Mouse (Mus musculus) MEL (cell line): ENCODE data around the gene Smim4. TPM values are rescaled to one million over a fixed set of nuclear protein-coding genes. Genes with fewer than 3 reads are reported as not detected.

Experiments
- DNase-seq: peaks from one replicate; pipeline ENCODE4 v3.0.0; 2011; ENCODE audit warnings: low read depth, low spot score
- H3K27ac ChIP-seq: 2 replicates; pipeline ENCODE4 v1.5.1; 2012; ENCODE audit warnings: low read depth, mild to moderate bottlenecking, control low read depth, low read length, moderate library complexity; ENCODE audit not compliant: control insufficient read depth
- H3K27me3 ChIP-seq, 2 experiments: fragments of 150-350 bp in 1 of 2; sonication (generic) in 1 of 2; 2 replicates each; pipeline ENCODE4 v1.6.1; 2012; ENCODE audit warnings: low read length in 2 of 2, mild to moderate bottlenecking in 2 of 2, improper control_type of control experiment in 1 of 2, moderate library complexity in 1 of 2; ENCODE audit not compliant: insufficient read depth in 2 of 2, control insufficient read depth in 1 of 2
- H3K36me3 ChIP-seq, 2 experiments: 2 replicates each; pipeline ENCODE4 v1.6.1; 2012 to 2014; ENCODE audit warnings: low read length in 2 of 2, improper control_type of control experiment in 1 of 2, inconsistent platforms in 1 of 2, mild to moderate bottlenecking in 1 of 2; ENCODE audit not compliant: insufficient read depth in 2 of 2, control insufficient read depth in 1 of 2
- H3K4me1 ChIP-seq, 2 experiments: fragments of 150-350 bp in 1 of 2; sonication (generic) in 1 of 2; 2 replicates each; pipeline ENCODE4 v1.6.1; 2012; ENCODE audit warnings: low read length in 2 of 2, improper control_type of control experiment in 1 of 2, mild to moderate bottlenecking in 1 of 2; ENCODE audit not compliant: insufficient read depth in 2 of 2, control insufficient read depth in 1 of 2
- H3K4me3 ChIP-seq, 2 experiments: fragments of 150-350 bp in 1 of 2; sonication (generic) in 1 of 2; 2 replicates each; pipeline ENCODE4 v1.5.1; 2012; ENCODE audit warnings: low read depth in 2 of 2, low read length in 2 of 2, mild to moderate bottlenecking in 2 of 2, moderate library complexity in 2 of 2, control low read depth in 1 of 2, improper control_type of control experiment in 1 of 2; ENCODE audit not compliant: control insufficient read depth in 1 of 2, insufficient read depth in 1 of 2
- H3K79me2 ChIP-seq: 2 replicates; pipeline ENCODE4 v1.6.1; 2012; ENCODE audit warnings: mild to moderate bottlenecking, low read length, moderate library complexity; ENCODE audit not compliant: control insufficient read depth, poor library complexity, insufficient read depth
- H3K9ac ChIP-seq: 2 replicates; pipeline ENCODE4 v1.6.1; 2012; ENCODE audit warnings: low read depth, mild to moderate bottlenecking, control low read depth, low read length, moderate library complexity; ENCODE audit not compliant: control insufficient read depth, poor library complexity, severe bottlenecking
- H3K9me3 ChIP-seq: fragments of 150-350 bp; sonication (generic); replicated peaks from 2 replicates; pipeline ENCODE4 v1.6.1; 2012; ENCODE audit warnings: mild to moderate bottlenecking, low read length, improper control_type of control experiment, moderate library complexity; ENCODE audit not compliant: insufficient read depth
- BHLHE40 ChIP-seq: IDR thresholded peaks from 2 replicates; pipeline ENCODE4 v1.6.1; 2012; ENCODE audit warnings: low read depth, mild to moderate bottlenecking, inconsistent platforms, low read length, improper control_type of control experiment, borderline replicate concordance
- CHD2 ChIP-seq: IDR thresholded peaks from 2 replicates; pipeline ENCODE4 v1.6.1; 2011; ENCODE audit warnings: low read length, improper control_type of control experiment
- E2F4 ChIP-seq: IDR thresholded peaks from 2 replicates; pipeline ENCODE4 v1.6.1; 2011; ENCODE audit warnings: low read depth, low read length, improper control_type of control experiment, borderline replicate concordance
- ELF1 ChIP-seq: IDR thresholded peaks from 2 replicates; pipeline ENCODE4 v1.6.1; 2014; ENCODE audit warnings: low read depth, mild to moderate bottlenecking, inconsistent platforms, low read length, improper control_type of control experiment, moderate library complexity
- EP300 ChIP-seq, 2 experiments: IDR thresholded peaks; 2 replicates each; pipeline ENCODE4 v1.6.1; 2011; ENCODE audit warnings: improper control_type of control experiment in 2 of 2, low read length in 2 of 2, low read depth in 1 of 2, mild to moderate bottlenecking in 1 of 2
- ETS1 ChIP-seq: IDR thresholded peaks from 2 replicates; pipeline ENCODE4 v1.6.1; 2012; ENCODE audit warnings: low read depth, mild to moderate bottlenecking, inconsistent platforms, low read length, improper control_type of control experiment, moderate library complexity
- GABPA ChIP-seq: IDR thresholded peaks from 2 replicates; pipeline ENCODE4 v1.6.1; 2012; ENCODE audit warnings: low read depth, mild to moderate bottlenecking, inconsistent platforms, low read length, improper control_type of control experiment, moderate library complexity
- GATA1 ChIP-seq: IDR thresholded peaks from 2 replicates; pipeline ENCODE4 v1.6.1; 2011; ENCODE audit warnings: low read depth, low read length, improper control_type of control experiment
- KAT2A ChIP-seq: conservative IDR thresholded peaks from 2 replicates; pipeline ENCODE4 v1.6.1; 2012; ENCODE audit warnings: low read depth, low read length, improper control_type of control experiment, inconsistent platforms
- MXI1 ChIP-seq: IDR thresholded peaks from 2 replicates; pipeline ENCODE4 v1.6.1; 2011; ENCODE audit warnings: mild to moderate bottlenecking, low read depth, low read length, improper control_type of control experiment
- MYC ChIP-seq: IDR thresholded peaks from 2 replicates; pipeline ENCODE4 v1.6.1; 2011; ENCODE audit warnings: low read depth, mild to moderate bottlenecking, low read length, improper control_type of control experiment, moderate library complexity
- NELFE ChIP-seq: IDR thresholded peaks from 2 replicates; pipeline ENCODE4 v1.6.1; 2011; ENCODE audit warnings: low read depth, low read length, improper control_type of control experiment
- RAD21 ChIP-seq: IDR thresholded peaks from 2 replicates; pipeline ENCODE4 v1.6.1; 2011; ENCODE audit warnings: mild to moderate bottlenecking, low read depth, low read length, improper control_type of control experiment
- RCOR1 ChIP-seq: IDR thresholded peaks from 2 replicates; pipeline ENCODE4 v1.6.1; 2012; ENCODE audit warnings: low read depth, mild to moderate bottlenecking, inconsistent platforms, low read length, improper control_type of control experiment
- SIN3A ChIP-seq: IDR thresholded peaks from 2 replicates; pipeline ENCODE4 v1.6.1; 2012; ENCODE audit warnings: low read length, improper control_type of control experiment, inconsistent platforms
- SMC3 ChIP-seq: IDR thresholded peaks from 2 replicates; pipeline ENCODE4 v1.6.1; 2011; ENCODE audit warnings: low read depth, low read length, improper control_type of control experiment
- TAL1 ChIP-seq: IDR thresholded peaks from 2 replicates; pipeline ENCODE4 v1.6.1; 2012; ENCODE audit warnings: mild to moderate bottlenecking, inconsistent platforms, low read length, moderate library complexity, mixed read lengths
- TCF12 ChIP-seq: IDR thresholded peaks from 2 replicates; pipeline ENCODE4 v1.6.1; 2014; ENCODE audit warnings: low read depth, mild to moderate bottlenecking, inconsistent platforms, low read length, improper control_type of control experiment, moderate library complexity
- USF1 ChIP-seq: IDR thresholded peaks from 2 replicates; pipeline ENCODE4 v1.6.1; 2014; ENCODE audit warnings: low read depth, mild to moderate bottlenecking, inconsistent platforms, low read length, improper control_type of control experiment, moderate library complexity
- USF2 ChIP-seq, 2 experiments: IDR thresholded peaks; 2 replicates each; pipeline ENCODE4 v1.6.1; 2011 to 2012; ENCODE audit warnings: improper control_type of control experiment in 2 of 2, low read length in 2 of 2, borderline replicate concordance in 1 of 2, inconsistent platforms in 1 of 2, low read depth in 1 of 2, mild to moderate bottlenecking in 1 of 2; ENCODE audit not compliant: insufficient read depth in 1 of 2
- ZMIZ1 ChIP-seq: IDR thresholded peaks from 2 replicates; pipeline ENCODE4 v1.6.1; 2012; ENCODE audit warnings: low read depth, mild to moderate bottlenecking, inconsistent platforms, low read length, improper control_type of control experiment, moderate library complexity
- ZNF384 ChIP-seq: IDR thresholded peaks from 2 replicates; pipeline ENCODE4 v1.6.1; 2012; ENCODE audit warnings: low read depth, mild to moderate bottlenecking, inconsistent platforms, low read length, improper control_type of control experiment
- polyA plus RNA-seq, 2 experiments: library from polyadenylated mRNA; stranded (reverse) in 1 of 2; unstranded in 1 of 2; fragments of >175 nt in 1 of 2; fragments of >200 nt in 1 of 2; gene quantifications; 2 replicates each; pipeline versions ENCODE4 v1.2.1 to v1.2.4; 2012; ENCODE audit warnings: low replicate concordance in 2 of 2, low read depth in 1 of 2; ENCODE audit not compliant: insufficient read length in 2 of 2, insufficient read depth in 1 of 2, missing spikeins in 1 of 2
- total RNA-seq: library from RNA; depleted of rRNA; stranded (reverse); fragments of 300-350 nt; gene quantifications from 2 replicates; pipeline ENCODE4 v1.2.3, GENCODE M21; 2012

Smim4 gene
- total and polyA plus RNA-seq, 3 experiments, result 87.8 to 122 TPM; not detected in 1

DNA sequence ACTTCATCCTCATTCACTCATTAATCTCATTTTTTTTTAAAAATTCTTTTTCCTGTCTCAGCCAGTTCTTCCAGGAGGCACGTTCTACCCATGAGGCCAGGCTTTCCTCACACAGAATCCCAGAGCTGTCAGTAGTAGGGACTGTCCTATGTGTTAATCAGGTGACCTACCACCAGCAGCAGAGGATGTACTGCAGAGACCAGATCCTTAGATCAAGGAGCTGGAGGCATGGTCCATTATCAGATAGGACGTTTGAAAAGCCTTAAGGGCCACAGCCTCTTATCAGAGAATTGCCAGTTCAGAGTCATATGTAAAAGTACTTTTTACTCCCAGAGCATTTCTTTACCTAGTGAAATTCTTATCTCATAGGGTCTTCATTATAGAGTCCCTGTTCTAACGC is 14.7 kb downstream of the Smim4 start:
- Histone ChIP-seq H3K9me3 (no peaks in the 10 kb centered on the region), H3K4me1 (peaks cover 14 to 16% of the 10 kb centered on the region in 2 experiments), H3K27ac (no peak overlapping the region), H3K27me3 (no peaks in the 10 kb centered on the region), H3K79me2 (no peaks in the 10 kb centered on the region), H3K36me3 (peaks cover 20 to 34% of the 10 kb centered on the region in 2 experiments), H3K9ac (no peak overlapping the region), H3K4me3 (no peak overlapping the region)
- no peak for DNase-seq
- TF ChIP-seq USF1, result peak; percentile 20; the same call in 1 of the 2 replicates
- TF ChIP-seq GABPA, result no peak

DNA sequence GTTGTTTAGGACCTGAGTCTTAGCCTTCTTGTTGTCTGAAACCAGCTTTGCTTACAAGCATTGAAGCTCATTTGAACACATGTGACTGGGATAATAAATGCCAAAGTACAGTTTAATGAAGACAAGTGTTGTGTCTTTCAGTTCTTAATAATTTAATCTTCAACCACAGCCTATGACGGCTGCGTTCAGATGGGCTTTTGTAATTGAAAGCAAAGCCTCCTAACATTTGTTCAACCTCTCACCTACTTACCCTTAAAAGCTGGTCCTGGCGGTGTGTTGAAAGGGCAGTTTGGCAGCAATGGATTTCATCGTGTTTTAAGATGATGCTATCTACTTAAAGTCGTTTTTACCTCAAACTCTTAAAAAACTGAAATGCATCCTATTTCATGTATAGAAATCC is 16.6 kb downstream of the Smim4 start:
- no peak overlapping the region for H3K9ac ChIP-seq
- no peaks in the 10 kb centered on the region for H3K9me3 ChIP-seq
- H3K4me1 ChIP-seq, result peaks cover 14 to 16% of the 10 kb centered on the region in 2 experiments
- H3K4me3 ChIP-seq, result no peak overlapping the region
- no peak for TF ChIP-seq KAT2A
- TF ChIP-seq TAL1, result no peak
- TF ChIP-seq ZMIZ1, result no peak
- no peaks in the 10 kb centered on the region for H3K27me3 ChIP-seq
- H3K79me2 ChIP-seq, result no peaks in the 10 kb centered on the region
- peaks cover 20 to 21% of the 10 kb centered on the region in 2 experiments for H3K36me3 ChIP-seq
- H3K27ac ChIP-seq, result no peak overlapping the region
- DNase-seq, result no peak

DNA sequence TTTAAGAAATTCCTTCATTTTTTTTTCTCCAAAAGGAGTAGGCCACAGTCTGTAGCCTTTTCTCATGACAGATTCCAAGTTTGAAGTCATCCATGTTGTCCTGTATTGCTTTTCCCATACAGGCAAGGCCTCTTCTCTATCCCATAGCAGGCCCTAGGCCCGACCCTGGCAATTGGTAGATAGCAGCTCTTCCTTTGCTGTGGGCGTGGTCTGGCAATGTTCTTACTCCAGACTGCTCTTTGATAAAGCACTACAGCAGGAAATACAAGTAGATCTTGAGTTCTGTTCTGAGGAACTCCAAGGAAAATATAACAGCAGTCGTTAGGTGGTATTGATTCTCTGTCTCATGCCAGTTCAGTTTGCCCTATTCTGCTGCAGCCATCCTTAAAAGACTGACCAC is 18.1 kb downstream of the Smim4 start:
- no peak overlapping the region for H3K9ac ChIP-seq
- no peaks in the 10 kb centered on the region for H3K79me2 ChIP-seq
- no peak overlapping the region for H3K27ac ChIP-seq

More for the DNA sequence above, 18.1 kb downstream of the Smim4 start:
- peak; percentile 88 for DNase-seq
- Histone ChIP-seq H3K36me3 (peaks cover 20 to 24% of the 10 kb centered on the region in 2 experiments), H3K4me1 (peaks cover 14 to 16% of the 10 kb centered on the region in 2 experiments), H3K9me3 (no peaks in the 10 kb centered on the region), H3K4me3 (no peak overlapping the region), H3K27me3 (no peaks in the 10 kb centered on the region)
- TF ChIP-seq USF2 (IDR thresholded peaks at IDR 0.05; ENCODE audit: borderline replicate concordance in 1 of 2, insufficient read depth in 1 of 2, low read depth in 1 of 2, low read length in 2 of 2) (no peak), NELFE (no peak), GATA1 (peak; percentile 41; the same call in 1 of the 2 replicates), TAL1 (peak; percentile 38), RAD21 (no peak), CHD2 (no peak), SMC3 (no peak), SIN3A (0 out of 2 replicates have a peak, but pooled peaks have one; percentile 28), MYC (no peak), ZNF384 (no peak), MXI1 (no peak), BHLHE40 (no peak), ETS1 (no peak), ELF1 (peak; percentile 43; the same call in 1 of the 2 replicates), E2F4 (no peak), EP300 (IDR thresholded peaks at IDR 0.05; ENCODE audit: low read depth in 1 of 2, low read length in 2 of 2) (peak; percentile 41 to 43; a peak in 3 of 4 replicates), KAT2A (no peak), RCOR1 (0 out of 2 replicates have a peak, but pooled peaks have one; percentile 10), ZMIZ1 (no peak), TCF12 (no peak)
